Mouse (Mus musculus): ENCODE results near the gene Nsun3. TPM values are rescaled to one million over a fixed set of nuclear protein-coding genes. Genes with fewer than 3 reads are reported as not detected.
A peak's percentile ranks its signal among the peaks of the same experiment; 100 is the strongest.
"Not testable (repeated sequence)": the region's sequence is repeated elsewhere in the genome, so short reads cannot be mapped to it uniquely, and the experiment has no call there.

The Nsun3 gene
- total and polyA plus RNA-seq, 2 experiments from 2014 or later, result 10.0 to 10.5 TPM

GRCm38 (mm10) chr16:62745875-62746274, 40.7 kb downstream of the Nsun3 start:
- DNase-seq (ENCODE audit: low spot score) (peak; percentile 46), ATAC-seq (ENCODE audit: low FRiP score) (no peak)
- H3K4me2 ChIP-seq (ENCODE audit: low read depth, low read length, poor library complexity, severe bottlenecking), result no peak overlapping the region
- peak; percentile 77 for TF ChIP-seq CTCF (IDR thresholded peaks at IDR 0.05)
- H3K36me3 ChIP-seq (ENCODE audit: insufficient read depth, low read length), result no peaks in the 10 kb centered on the region
- H3K27ac ChIP-seq (ENCODE audit: low read depth, low read length), result no peak overlapping the region
- no peaks in the 10 kb centered on the region for H3K9me3 ChIP-seq (ENCODE audit: low read length)
- no peak overlapping the region for H3K4me3 ChIP-seq (ENCODE audit: low read depth, low read length)
- no peak overlapping the region for H3K9ac ChIP-seq (replicated peaks; ENCODE audit: low read length, poor library complexity, severe bottlenecking)
- no peaks in the 10 kb centered on the region for H3K4me1 ChIP-seq (ENCODE audit: insufficient read depth, low read length)
- 47% methylated on average over 2 of the region's 2 CpGs for WGBS
- no peaks in the 10 kb centered on the region for H3K27me3 ChIP-seq (ENCODE audit: insufficient read depth, low read length)

GRCm38 (mm10) chr16:62734359-62734758, 52.3 kb downstream of the Nsun3 start:
- no peak overlapping the region for H3K27ac ChIP-seq (ENCODE audit: low read depth, low read length)
- no peak overlapping the region for H3K4me2 ChIP-seq (ENCODE audit: low read depth, low read length, poor library complexity, severe bottlenecking)
- H3K4me1 ChIP-seq (ENCODE audit: insufficient read depth, low read length), result no peaks in the 10 kb centered on the region
- no peak overlapping the region for H3K4me3 ChIP-seq (ENCODE audit: low read depth, low read length)
- no peak for ATAC-seq (ENCODE audit: low FRiP score)
- H3K27me3 ChIP-seq (ENCODE audit: insufficient read depth, low read length), result no peaks in the 10 kb centered on the region
- no peak overlapping the region for H3K9ac ChIP-seq (replicated peaks; ENCODE audit: low read length, poor library complexity, severe bottlenecking)
- WGBS, result 94% methylated on average over 1 of the region's 1 CpGs
- no peak for TF ChIP-seq CTCF (IDR thresholded peaks at IDR 0.05)
- H3K36me3 ChIP-seq (ENCODE audit: insufficient read depth, low read length), result no peaks in the 10 kb centered on the region
- no peaks in the 10 kb centered on the region for H3K9me3 ChIP-seq (ENCODE audit: low read length)
- no peak for DNase-seq (ENCODE audit: low spot score)

GRCm38 (mm10) chr16:62730291-62730690, 56.3 kb downstream of the Nsun3 start:
- 46% methylated on average over 4 of the region's 4 CpGs for WGBS
- no peak overlapping the region for H3K4me3 ChIP-seq (ENCODE audit: low read depth, low read length)

DNA sequence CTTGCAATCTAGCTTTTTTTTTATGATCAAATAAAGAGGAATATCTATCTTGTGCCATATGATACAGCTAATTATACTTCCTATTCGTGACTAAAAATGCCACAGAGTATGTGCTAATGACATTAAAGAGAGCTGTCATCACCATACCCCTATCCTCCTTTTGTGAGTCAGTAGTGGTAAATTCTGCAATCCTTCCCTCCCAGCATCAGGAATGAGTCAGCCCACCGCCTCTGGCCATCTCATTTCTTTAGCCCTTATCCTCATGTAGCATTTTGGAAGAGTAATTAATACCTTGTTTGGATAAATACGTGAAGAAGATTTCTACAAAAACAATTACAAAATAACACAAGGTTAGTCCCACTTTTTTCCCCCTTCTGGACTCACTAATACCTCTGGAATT, 56.8 kb downstream of the Nsun3 start:
- TF ChIP-seq CTCF (IDR thresholded peaks at IDR 0.05), result no peak
- Histone ChIP-seq H3K9me3 (ENCODE audit: low read length) (no peaks in the 10 kb centered on the region), H3K4me2 (ENCODE audit: low read depth, low read length, poor library complexity, severe bottlenecking) (no peak overlapping the region), H3K27me3 (ENCODE audit: insufficient read depth, low read length) (no peaks in the 10 kb centered on the region), H3K9ac (replicated peaks; ENCODE audit: low read length, poor library complexity, severe bottlenecking) (no peak overlapping the region), H3K4me3 (ENCODE audit: low read depth, low read length) (no peak overlapping the region), H3K27ac (ENCODE audit: low read depth, low read length) (no peak overlapping the region), H3K36me3 (ENCODE audit: insufficient read depth, low read length) (no peaks in the 10 kb centered on the region), H3K4me1 (ENCODE audit: insufficient read depth, low read length) (no peaks in the 10 kb centered on the region)
- DNase-seq (ENCODE audit: low spot score) (no peak), ATAC-seq (ENCODE audit: low FRiP score) (no peak)
- 47% methylated on average over 3 of the region's 3 CpGs for WGBS

More at GRCm38 (mm10) chr16:62730291-62730690, 56.3 kb downstream of the Nsun3 start:
- H3K9ac ChIP-seq (replicated peaks; ENCODE audit: low read length, poor library complexity, severe bottlenecking), result no peak overlapping the region
- TF ChIP-seq CTCF (IDR thresholded peaks at IDR 0.05), result no peak
- H3K27ac ChIP-seq (ENCODE audit: low read depth, low read length), result no peak overlapping the region
- no peaks in the 10 kb centered on the region for H3K27me3 ChIP-seq (ENCODE audit: insufficient read depth, low read length)
- no peaks in the 10 kb centered on the region for H3K36me3 ChIP-seq (ENCODE audit: insufficient read depth, low read length)
- no peaks in the 10 kb centered on the region for H3K4me1 ChIP-seq (ENCODE audit: insufficient read depth, low read length)
- no peak overlapping the region for H3K4me2 ChIP-seq (ENCODE audit: low read depth, low read length, poor library complexity, severe bottlenecking)
- no peaks in the 10 kb centered on the region for H3K9me3 ChIP-seq (ENCODE audit: low read length)
- ATAC-seq (ENCODE audit: low FRiP score), result no peak
- DNase-seq (ENCODE audit: low spot score), result no peak

DNA sequence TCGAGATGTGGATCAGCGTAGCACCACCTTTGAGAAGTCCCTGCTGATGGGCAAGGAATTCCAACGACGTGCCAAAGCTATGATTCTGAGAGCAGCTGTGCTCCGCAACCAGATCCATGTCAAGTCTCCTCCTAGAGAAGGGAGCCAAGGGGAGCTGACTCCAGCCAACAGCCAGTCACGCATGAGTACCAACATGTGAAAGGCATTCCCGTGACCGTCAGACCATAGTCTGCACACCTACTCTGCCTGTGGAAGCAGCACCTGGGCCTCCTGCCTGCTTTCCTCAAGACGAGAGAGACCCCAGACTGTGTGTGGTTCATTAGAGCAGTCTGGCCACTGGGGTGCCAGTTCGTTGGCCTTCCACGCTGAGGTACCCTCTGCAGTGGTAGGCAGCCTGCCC, 68.4 kb downstream of the Nsun3 start:
- not testable (repeated sequence) for H3K27me3 ChIP-seq (ENCODE audit: insufficient read depth, low read length); DNase-seq (ENCODE audit: low spot score); H3K4me3 ChIP-seq (ENCODE audit: low read depth, low read length); ATAC-seq (ENCODE audit: low FRiP score); H3K36me3 ChIP-seq (ENCODE audit: insufficient read depth, low read length); H3K9ac ChIP-seq (replicated peaks; ENCODE audit: low read length, poor library complexity, severe bottlenecking); H3K4me1 ChIP-seq (ENCODE audit: insufficient read depth, low read length); H3K9me3 ChIP-seq (ENCODE audit: low read length); H3K27ac ChIP-seq (ENCODE audit: low read depth, low read length); H3K4me2 ChIP-seq (ENCODE audit: low read depth, low read length, poor library complexity, severe bottlenecking)
- WGBS, result 90% methylated on average over 8 of the region's 11 CpGs

DNA sequence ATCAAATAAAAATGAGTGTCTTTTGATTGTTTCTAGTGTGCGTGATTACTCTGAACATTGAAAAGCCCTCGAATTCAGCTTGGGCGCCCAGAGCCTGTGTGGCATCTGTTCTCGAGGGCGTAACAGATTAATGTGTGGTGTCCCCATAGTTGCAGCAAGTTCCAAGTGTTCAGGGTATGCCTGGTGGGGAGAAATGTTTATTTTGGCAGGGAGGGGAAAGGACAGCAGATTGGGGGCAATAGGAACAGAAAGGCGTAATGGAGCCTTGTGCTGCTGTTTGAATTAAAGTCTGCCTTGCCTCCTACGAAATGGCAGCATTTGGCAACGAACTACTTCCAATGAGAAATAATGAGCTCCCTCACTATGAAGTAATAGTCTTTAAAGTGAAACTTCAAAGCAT, 96.2 kb downstream of the Nsun3 start:
- WGBS, result 85% methylated on average over 8 of the region's 8 CpGs

More for the DNA sequence above, 96.2 kb downstream of the Nsun3 start:
- Histone ChIP-seq H3K4me1 (ENCODE audit: insufficient read depth, low read length) (no peaks in the 10 kb centered on the region), H3K4me2 (ENCODE audit: low read depth, low read length, poor library complexity, severe bottlenecking) (no peak overlapping the region), H3K36me3 (ENCODE audit: insufficient read depth, low read length) (no peaks in the 10 kb centered on the region), H3K9ac (replicated peaks; ENCODE audit: low read length, poor library complexity, severe bottlenecking) (no peak overlapping the region), H3K4me3 (ENCODE audit: low read depth, low read length) (no peak overlapping the region), H3K9me3 (ENCODE audit: low read length) (no peaks in the 10 kb centered on the region), H3K27me3 (ENCODE audit: insufficient read depth, low read length) (no peaks in the 10 kb centered on the region), H3K27ac (ENCODE audit: low read depth, low read length) (no peak overlapping the region)
- ATAC-seq (ENCODE audit: low FRiP score) (no peak), DNase-seq (ENCODE audit: low spot score) (no peak)
- TF ChIP-seq CTCF (IDR thresholded peaks at IDR 0.05), result no peak

All from midbrain, postnatal 0 days (tissue).